Mouse (Mus musculus) neural tube, embryonic 15.5 days (tissue): ENCODE results near the gene Smtn. TPM values are rescaled to one million over a fixed set of nuclear protein-coding genes. Genes with fewer than 3 reads are reported as not detected.

Experiments used
- ATAC-seq: fragments of 200-750 bp; cut with Nextera tagmentation; 2 replicates; pipeline ENCODE4 v1.8.0; 2017; ENCODE audit warnings: mild to moderate bottlenecking, moderate TSS enrichment, moderate library complexity; ENCODE audit not compliant: low FRiP score
- H3K27ac ChIP-seq: fragments of 300-500 bp; sonication (generic); replicated peaks from 2 replicates; pipeline ENCODE4 v1.5.1; 2015; ENCODE audit warnings: mild to moderate bottlenecking, inconsistent platforms
- H3K27me3 ChIP-seq: fragments of 300-500 bp; sonication (generic); replicated peaks from 2 replicates; pipeline ENCODE4 v1.6.1; 2015; ENCODE audit warnings: inconsistent platforms
- H3K36me3 ChIP-seq: fragments of 300-500 bp; sonication (generic); 2 replicates; pipeline ENCODE4 v1.6.1; 2015; ENCODE audit warnings: inconsistent platforms
- H3K4me1 ChIP-seq: fragments of 300-500 bp; sonication (generic); 2 replicates; pipeline ENCODE4 v1.6.1; 2015; ENCODE audit warnings: inconsistent platforms
- H3K4me2 ChIP-seq: fragments of 300-500 bp; sonication (generic); 2 replicates; pipeline ENCODE4 v1.6.1; 2015; ENCODE audit warnings: inconsistent platforms, mild to moderate bottlenecking, moderate library complexity
- H3K4me3 ChIP-seq: fragments of 300-500 bp; sonication (generic); replicated peaks from 2 replicates; pipeline ENCODE4 v1.5.1; 2015; ENCODE audit warnings: mild to moderate bottlenecking, inconsistent platforms
- H3K9ac ChIP-seq: fragments of 300-500 bp; sonication (generic); replicated peaks from 2 replicates; pipeline ENCODE4 v1.6.1; 2015; ENCODE audit warnings: mild to moderate bottlenecking, inconsistent platforms
- H3K9me3 ChIP-seq: fragments of 300-500 bp; sonication (generic); replicated peaks from 2 replicates; pipeline ENCODE4 v1.6.1; 2016; ENCODE audit warnings: inconsistent platforms
- WGBS: fragments of 180-500 bp; shearing (Covaris S2); methylation state at CpG from one replicate; pipeline ENCODE4 v1.1.7; 2015; ENCODE audit warnings: mixed read lengths; 5-methylcytosine and 5-hydroxymethylcytosine counted together
- polyA plus RNA-seq: library from polyadenylated mRNA; unstranded; fragments of >200 nt; fragmentation: Nextera tagmentation; extraction: Ambion mirVana; gene quantifications from 2 replicates; pipeline ENCODE4 v1.2.1, GENCODE M21; 2015

The Smtn gene
- polyA plus RNA-seq, 1 experiment from 2014 or later: 18.5 TPM

DNA sequence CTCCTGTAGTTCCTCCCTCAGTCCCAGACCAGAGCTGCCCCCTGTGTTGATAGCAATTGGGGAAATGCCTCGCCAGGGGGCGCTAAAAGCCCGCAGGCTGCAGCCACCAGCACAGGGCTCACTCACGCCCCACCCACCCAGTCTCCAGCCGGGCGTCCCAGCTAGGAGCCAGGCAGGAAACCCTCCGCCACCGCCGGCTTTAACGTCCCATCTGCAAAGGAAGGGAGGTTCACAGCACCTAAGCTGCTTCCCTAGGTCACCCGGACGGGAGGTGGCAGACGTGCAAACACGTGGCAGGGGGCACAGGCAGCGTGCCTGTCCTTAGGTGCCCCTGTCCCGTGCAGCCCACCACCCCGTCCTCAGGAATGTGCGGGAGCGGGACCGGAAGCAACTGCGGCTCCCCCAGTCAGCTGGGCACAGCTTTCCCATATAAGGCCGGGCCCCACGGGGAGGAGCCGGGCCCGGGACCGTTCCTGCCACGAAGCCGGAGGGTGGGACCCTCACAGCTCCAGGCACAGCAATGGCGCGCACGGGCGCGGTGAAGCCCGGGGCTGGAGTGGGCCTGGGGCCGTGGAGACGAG lies 4.9 kb downstream of the Smtn start:
- H3K9ac ChIP-seq: peak overlapping the region; percentile 66
- H3K4me3 ChIP-seq: peak overlapping the region; percentile 57
- no peaks in the 10 kb centered on the region for H3K27me3 ChIP-seq
- no peaks in the 10 kb centered on the region for H3K36me3 ChIP-seq
- WGBS: under 1% methylated on average over 36 of the region's 36 CpGs
- peaks cover 22% of the 10 kb centered on the region for H3K4me1 ChIP-seq
- H3K4me2 ChIP-seq: peak overlapping the region; percentile 98
- no peaks in the 10 kb centered on the region for H3K9me3 ChIP-seq
- peak; percentile 87 for ATAC-seq
- H3K27ac ChIP-seq: peak overlapping the region; percentile 86

DNA sequence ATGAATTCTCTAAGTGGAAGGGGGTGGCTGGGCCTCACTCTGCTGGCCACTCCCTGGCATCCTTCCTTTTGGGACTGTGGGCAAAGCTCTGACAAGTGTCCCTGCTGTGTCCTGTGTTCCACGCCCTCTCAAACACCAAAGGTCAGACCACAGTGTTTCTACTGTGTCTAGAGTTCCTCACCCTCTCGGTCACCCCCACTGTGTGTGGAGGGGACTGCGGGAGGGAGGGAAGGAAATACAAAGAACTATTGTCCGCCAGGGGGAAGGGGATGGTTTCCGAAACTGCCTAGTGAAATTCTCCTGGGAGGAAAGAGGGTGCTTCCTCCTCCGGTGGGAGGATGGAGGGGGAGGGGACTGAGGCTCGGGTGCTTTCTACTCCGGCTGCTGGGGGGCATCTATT lies 5.5 kb downstream of the Smtn start:
- ATAC-seq: no peak
- Histone ChIP-seq H3K27me3 (no peaks in the 10 kb centered on the region), H3K9me3 (no peaks in the 10 kb centered on the region), H3K4me3 (peak overlapping the region; percentile 57), H3K27ac (peak overlapping the region; percentile 86; the same call in 1 of the 2 replicates), H3K9ac (no peak overlapping the region), H3K36me3 (no peaks in the 10 kb centered on the region), H3K4me1 (peaks cover 22% of the 10 kb centered on the region), H3K4me2 (peak overlapping the region; percentile 98)
- 5% methylated on average over 8 of the region's 8 CpGs for WGBS

DNA sequence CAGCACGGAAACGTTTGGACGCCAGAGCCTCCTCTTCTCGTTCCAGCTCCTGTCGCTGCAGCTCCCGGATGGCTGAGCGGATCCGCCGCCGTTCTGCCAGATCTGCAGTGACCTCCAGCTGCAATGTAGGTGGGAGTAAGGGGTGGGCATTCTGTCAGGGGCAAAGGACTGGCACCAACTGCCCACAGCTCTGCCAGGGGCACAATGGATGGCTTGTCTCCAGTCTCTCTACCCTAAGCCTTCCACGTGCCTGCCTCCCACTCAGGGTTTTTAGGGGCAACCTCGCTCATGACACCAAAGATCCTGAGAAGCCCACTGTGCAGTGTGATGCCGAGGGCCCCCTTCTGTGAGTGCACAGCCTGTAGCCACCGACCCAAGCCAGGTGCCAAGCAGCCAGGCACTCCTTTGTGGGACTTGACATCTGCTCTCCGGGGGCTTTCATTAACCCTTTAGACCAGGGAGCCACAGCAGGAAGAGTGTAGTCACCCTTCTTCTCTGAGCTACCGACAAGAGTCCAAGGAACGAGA lies 6.9 kb downstream of the Smtn start:
- ATAC-seq: no peak
- Histone ChIP-seq H3K4me3 (no peak overlapping the region), H3K9ac (no peak overlapping the region), H3K36me3 (no peaks in the 10 kb centered on the region), H3K9me3 (no peaks in the 10 kb centered on the region), H3K4me1 (peaks cover 17% of the 10 kb centered on the region), H3K27ac (no peak overlapping the region), H3K27me3 (no peaks in the 10 kb centered on the region), H3K4me2 (no peak overlapping the region)
- WGBS: 86% methylated on average over 17 of the region's 17 CpGs

DNA sequence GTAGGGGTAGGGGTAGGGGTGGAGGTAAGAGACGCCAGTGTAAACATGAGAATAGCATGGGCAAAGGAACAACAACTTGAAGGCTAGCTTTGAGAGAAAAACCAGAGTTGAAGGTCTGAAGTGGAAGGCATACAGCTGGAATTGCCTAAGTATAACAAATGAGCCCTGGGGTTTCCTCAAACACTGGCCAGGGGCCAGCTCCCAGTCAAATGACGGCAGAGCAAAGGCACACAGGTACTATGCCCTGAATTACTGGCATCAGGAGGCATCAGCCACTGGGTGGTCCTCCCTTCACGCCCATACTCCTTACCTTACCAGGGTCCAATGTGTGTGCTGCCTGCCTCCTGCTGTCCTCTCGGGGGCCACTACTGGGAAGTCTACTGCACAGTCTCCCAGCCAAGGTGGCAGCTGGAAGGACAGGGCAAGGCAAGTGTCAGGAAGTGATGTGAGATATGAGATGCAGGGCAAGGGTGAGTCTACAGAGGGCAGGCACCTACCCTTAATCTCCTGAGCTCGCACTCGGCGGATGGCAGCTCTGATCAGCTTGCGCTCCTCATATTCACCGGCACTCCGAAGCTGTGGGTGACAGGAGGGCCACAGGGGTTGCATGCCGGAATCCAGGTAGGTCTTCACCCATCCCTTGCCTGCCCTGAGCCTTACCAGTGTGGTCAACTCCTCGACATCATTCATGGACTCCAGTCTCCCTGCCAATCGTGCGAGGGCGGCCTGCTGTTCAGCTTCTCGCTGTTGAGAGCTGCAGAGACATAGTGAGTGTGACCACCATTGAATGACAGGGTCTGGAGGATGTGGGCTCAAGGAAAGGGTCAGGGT lies 8.1 kb downstream of the Smtn start:
- no peak overlapping the region for H3K27ac ChIP-seq
- H3K9me3 ChIP-seq: no peaks in the 10 kb centered on the region
- H3K9ac ChIP-seq: no peak overlapping the region
- no peak overlapping the region for H3K4me3 ChIP-seq
- no peak for ATAC-seq
- WGBS: 94% methylated on average over 16 of the region's 16 CpGs
- H3K27me3 ChIP-seq: no peaks in the 10 kb centered on the region
- no peak overlapping the region for H3K4me2 ChIP-seq
- no peaks in the 10 kb centered on the region for H3K36me3 ChIP-seq
- H3K4me1 ChIP-seq: peaks cover 16% of the 10 kb centered on the region

DNA sequence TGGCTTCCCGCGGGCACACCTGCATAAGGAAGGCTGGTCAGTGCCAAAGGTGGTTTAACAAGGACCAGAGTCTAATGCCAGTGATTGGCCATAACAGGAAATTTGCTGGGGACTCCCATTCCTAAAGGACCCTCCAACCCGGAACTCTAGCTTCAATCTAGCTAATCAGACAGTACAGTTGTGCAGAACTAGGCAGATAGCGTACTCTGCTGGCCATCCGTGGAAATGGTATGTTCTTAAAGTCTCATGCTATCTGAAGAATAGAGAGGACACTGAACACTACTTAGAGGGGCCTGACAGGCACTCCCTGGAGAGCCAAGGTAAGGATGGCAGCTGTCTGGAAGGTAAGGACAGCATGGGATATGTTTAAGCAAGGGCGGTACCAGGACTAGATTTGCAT lies 8.8 kb downstream of the Smtn start:
- 78% methylated on average over 6 of the region's 6 CpGs for WGBS
- Histone ChIP-seq H3K9ac (no peak overlapping the region), H3K27ac (no peak overlapping the region), H3K27me3 (no peaks in the 10 kb centered on the region), H3K9me3 (no peaks in the 10 kb centered on the region), H3K4me2 (no peak overlapping the region), H3K36me3 (no peaks in the 10 kb centered on the region), H3K4me3 (no peak overlapping the region), H3K4me1 (peaks cover 16% of the 10 kb centered on the region)
- ATAC-seq: no peak

DNA sequence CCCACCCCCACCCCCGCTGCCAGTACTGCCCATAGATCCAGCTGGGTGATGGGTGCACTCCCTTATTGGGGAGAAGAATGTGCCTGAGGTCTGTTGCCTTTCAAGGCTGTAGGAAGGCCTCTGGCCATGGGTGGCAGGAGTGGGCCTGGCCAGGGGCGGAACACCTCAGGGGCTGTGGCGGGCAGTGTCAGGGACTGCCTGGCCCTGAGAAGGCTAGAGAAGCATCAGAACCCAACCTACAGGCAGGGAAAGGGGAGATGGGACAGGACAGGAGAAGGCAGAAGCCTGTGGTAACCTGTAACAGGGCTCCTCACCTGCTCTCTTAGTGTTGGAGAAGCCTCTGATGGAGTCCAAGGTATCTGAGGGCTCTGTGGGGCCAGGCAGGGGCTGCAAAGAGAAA lies 9.7 kb downstream of the Smtn start:
- Histone ChIP-seq H3K4me2 (no peak overlapping the region), H3K9ac (no peak overlapping the region), H3K4me3 (no peak overlapping the region), H3K9me3 (no peaks in the 10 kb centered on the region), H3K27ac (no peak overlapping the region), H3K27me3 (no peaks in the 10 kb centered on the region), H3K4me1 (peaks cover 9% of the 10 kb centered on the region), H3K36me3 (no peaks in the 10 kb centered on the region)
- no peak for ATAC-seq
- WGBS: 93% methylated on average over 3 of the region's 3 CpGs

DNA sequence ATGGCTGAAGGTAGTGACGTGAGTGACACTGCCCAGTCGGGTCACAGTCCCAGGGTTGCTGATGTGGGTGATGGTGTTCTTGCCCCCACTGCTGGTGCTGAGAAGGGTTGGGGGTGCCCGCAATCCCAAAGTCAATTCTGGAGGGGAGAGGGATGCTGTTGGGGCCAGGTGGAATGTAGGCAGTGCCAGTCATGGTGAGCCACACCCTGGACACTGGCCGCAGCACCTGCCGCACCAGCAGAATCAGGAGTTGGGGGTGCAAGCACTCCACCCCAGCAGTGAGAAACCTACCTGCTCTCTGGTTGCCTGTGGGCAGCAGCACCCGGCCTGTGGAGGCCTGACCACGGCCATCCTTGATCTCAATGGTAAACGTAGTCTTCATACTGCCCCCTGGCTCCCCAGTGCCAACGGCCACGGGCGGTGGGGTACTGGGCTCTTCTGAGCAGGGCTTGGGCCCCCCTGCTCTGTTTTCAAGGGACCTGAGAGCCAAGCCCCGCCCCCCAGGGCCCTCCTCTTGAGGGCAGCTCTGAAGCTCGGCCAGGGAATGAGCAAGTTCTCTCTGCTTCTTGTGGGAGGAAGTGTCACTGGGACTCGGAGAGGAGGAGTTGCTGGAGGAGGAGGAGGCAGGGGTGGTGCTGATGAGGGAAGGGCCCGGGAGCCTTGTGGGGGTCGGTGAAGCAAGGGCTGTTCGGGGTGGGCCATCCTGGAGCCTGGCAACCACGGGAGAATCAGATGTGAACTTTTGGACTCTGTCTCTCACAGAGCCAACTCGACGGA lies 10.7 kb downstream of the Smtn start:
- no peak overlapping the region for H3K4me3 ChIP-seq
- H3K4me1 ChIP-seq: no peaks in the 10 kb centered on the region
- ATAC-seq: no peak
- no peaks in the 10 kb centered on the region for H3K9me3 ChIP-seq
- H3K9ac ChIP-seq: no peak overlapping the region
- no peak overlapping the region for H3K4me2 ChIP-seq
- 84% methylated on average over 20 of the region's 20 CpGs for WGBS
- H3K27ac ChIP-seq: no peak overlapping the region
- no peaks in the 10 kb centered on the region for H3K27me3 ChIP-seq
- no peaks in the 10 kb centered on the region for H3K36me3 ChIP-seq

DNA sequence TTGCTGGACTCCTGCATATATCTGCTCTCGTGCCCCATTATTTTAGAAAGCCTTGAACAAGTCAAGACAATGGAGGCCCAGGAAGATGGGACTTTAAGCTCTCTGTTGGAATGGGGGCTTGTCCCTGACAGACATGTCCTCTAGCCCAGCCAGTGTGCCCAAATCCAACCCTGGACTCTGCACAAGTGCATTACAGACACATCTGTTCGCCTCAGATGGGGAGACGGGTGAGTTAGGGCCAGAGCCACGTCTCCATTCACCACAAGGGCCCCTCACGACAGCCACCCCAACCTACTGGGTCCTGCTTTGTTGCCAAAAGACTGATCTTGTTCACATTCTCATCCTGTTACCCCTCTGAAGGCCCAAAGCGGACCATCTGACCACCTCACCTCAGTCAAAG lies 12.2 kb downstream of the Smtn start:
- Histone ChIP-seq H3K27ac (no peak overlapping the region), H3K27me3 (no peaks in the 10 kb centered on the region), H3K4me1 (no peaks in the 10 kb centered on the region), H3K36me3 (no peaks in the 10 kb centered on the region), H3K4me2 (no peak overlapping the region), H3K9me3 (no peaks in the 10 kb centered on the region), H3K9ac (no peak overlapping the region), H3K4me3 (no peak overlapping the region)
- ATAC-seq: no peak
- WGBS: 90% methylated on average over 6 of the region's 6 CpGs

DNA sequence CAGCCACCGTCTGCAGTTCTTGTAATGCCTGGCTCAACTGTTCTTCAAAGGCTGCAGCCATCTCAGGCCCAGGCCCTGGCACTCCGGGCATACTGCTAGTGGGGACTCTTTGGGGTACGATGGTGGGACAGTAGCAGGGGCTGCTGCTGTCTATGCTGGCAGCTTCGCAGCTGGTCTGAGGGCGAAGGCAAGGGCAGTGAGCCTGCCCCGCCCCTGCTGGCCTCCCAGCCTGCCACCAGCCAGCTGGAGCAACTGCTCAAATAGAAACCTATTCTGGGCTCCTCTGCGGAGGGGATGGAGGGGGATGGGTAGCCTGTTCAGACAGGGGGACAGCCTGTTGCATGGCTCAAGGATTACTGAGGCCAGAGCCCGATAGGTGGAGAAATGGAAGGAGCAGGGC lies 12.6 kb downstream of the Smtn start:
- 90% methylated on average over 8 of the region's 8 CpGs for WGBS
- Histone ChIP-seq H3K27me3 (no peaks in the 10 kb centered on the region), H3K36me3 (no peaks in the 10 kb centered on the region), H3K4me1 (no peaks in the 10 kb centered on the region), H3K4me2 (no peak overlapping the region), H3K9me3 (no peaks in the 10 kb centered on the region), H3K9ac (no peak overlapping the region), H3K27ac (no peak overlapping the region), H3K4me3 (no peak overlapping the region)
- ATAC-seq: no peak

DNA sequence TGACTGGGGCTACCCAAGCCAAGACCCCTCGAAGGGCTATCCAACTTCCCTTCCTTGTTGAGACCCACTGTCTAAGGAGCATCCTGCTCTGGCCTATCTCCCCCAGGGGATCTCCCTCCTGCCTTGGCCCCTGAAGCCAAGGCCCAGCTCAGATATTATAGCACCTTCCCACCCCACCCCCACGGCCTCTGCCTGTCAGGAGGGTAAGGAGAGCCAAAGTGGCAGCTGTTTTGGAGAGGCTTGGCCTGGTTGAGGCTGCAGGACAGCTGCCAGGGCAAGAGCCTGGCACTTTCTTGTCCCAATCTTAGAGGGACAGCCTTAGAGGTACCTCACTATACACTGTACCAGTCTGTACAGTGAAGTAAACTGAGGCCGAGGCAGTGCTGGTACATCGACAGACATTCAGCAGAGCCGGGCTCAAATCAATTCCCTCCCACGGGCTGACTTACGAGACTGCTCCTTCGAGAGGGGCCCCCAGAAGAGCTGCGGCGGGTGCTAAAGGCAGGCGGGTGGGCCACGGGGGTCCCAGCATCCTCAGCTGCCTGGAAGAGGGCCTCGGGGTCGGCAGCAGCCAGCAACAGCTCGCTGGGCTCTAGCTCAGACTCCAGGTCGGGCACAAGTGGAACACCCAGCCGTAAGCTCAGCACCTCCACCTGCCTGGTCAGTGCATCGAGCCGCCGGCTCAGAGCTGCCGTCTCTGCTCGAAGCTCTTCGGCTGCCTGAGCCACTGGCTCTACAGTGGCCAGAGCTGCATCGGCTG lies 13.3 kb downstream of the Smtn start:
- WGBS: 94% methylated on average over 24 of the region's 24 CpGs
- no peak for ATAC-seq
- Histone ChIP-seq H3K4me1 (no peaks in the 10 kb centered on the region), H3K9ac (no peak overlapping the region), H3K36me3 (no peaks in the 10 kb centered on the region), H3K27me3 (no peaks in the 10 kb centered on the region), H3K27ac (no peak overlapping the region), H3K9me3 (no peaks in the 10 kb centered on the region), H3K4me3 (no peak overlapping the region), H3K4me2 (no peak overlapping the region)

DNA sequence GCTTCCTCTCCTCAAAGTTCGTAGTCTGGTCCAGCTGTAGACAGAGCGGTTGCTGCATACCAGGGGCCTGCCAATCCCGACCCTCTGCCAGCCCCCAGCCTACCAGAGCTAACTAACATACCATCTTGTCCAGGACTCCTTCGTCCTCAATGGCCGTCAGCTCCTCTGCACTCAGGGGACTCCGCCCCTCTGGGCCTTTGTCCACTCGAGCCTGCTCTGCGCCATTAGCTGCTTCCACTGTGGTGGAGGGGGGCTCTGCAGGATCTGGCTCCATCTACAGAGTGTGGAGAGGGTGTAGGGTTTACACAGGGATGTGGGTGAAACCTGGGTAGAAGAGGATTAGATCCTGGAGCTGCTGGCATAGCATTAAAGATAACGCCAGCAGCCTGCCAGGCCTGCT lies 14.2 kb downstream of the Smtn start:
- Histone ChIP-seq H3K4me1 (no peaks in the 10 kb centered on the region), H3K4me2 (no peak overlapping the region), H3K27ac (no peak overlapping the region), H3K36me3 (no peaks in the 10 kb centered on the region), H3K9me3 (no peaks in the 10 kb centered on the region), H3K27me3 (no peaks in the 10 kb centered on the region), H3K9ac (no peak overlapping the region), H3K4me3 (no peak overlapping the region)
- no peak for ATAC-seq
- 84% methylated on average over 9 of the region's 9 CpGs for WGBS
